Comparison of ENCODE assay signal across 9 mouse cellular contexts in genomic region chr11:60319257-60320066, GRCm38 (mm10). TPM values are rescaled to one million over a fixed set of nuclear protein-coding genes. Genes with fewer than 3 reads are reported as not detected.
DNase-seq lines count a peak whose midpoint lies in the region; ATAC-seq and TF ChIP-seq lines count a peak whose summit lies in the region.
"Had no signal": no experiment of that assay in that cellular context is flagged by ENCODE, and none has a peak within 500 bp of the region (broad histone marks: within the 10 kb centered on the region; RNA-seq: fewer than 3 reads in every experiment).

No protein-coding gene starts in this region.

- no peaks in the 10 kb centered on the region for H3K9me3 ChIP-seq in intestine, embryonic 15.5 days
- H3K9me3 ChIP-seq in midbrain, embryonic 16.5 days (replicated peaks; ENCODE audit: control insufficient read depth, low read length, poor library complexity, severe bottlenecking), result no peaks in the 10 kb centered on the region

- ATAC-seq in intestine, embryonic 15.5 days, result peak; percentile 50
- no peak; the same call in 1 of the 2 replicates for ATAC-seq in midbrain, embryonic 16.5 days
- no peak for ATAC-seq in granulocyte monocyte progenitor cell, adult 5-6 weeks (replicated peaks; ENCODE audit: poor library complexity, severe bottlenecking)

- no peaks in the 10 kb centered on the region for H3K27me3 ChIP-seq in heart, adult 2 months (ENCODE audit: control insufficient read depth, insufficient read depth, low read length)
- no peaks in the 10 kb centered on the region for H3K27me3 ChIP-seq in intestine, embryonic 15.5 days (replicated peaks)
- no peaks in the 10 kb centered on the region for H3K27me3 ChIP-seq in midbrain, embryonic 16.5 days (ENCODE audit: control insufficient read depth, insufficient read depth, low read depth, low read length)

- DNase-seq in heart, adult 2 months, result no peak
- no peak for DNase-seq in heart, adult 11 months
- DNase-seq in c-Kit-positive CD71-positive TER-119-positive erythroid progenitor cells, embryonic 14.5 days (ENCODE audit: low spot score), result peak; percentile 14
- DNase-seq in spleen, postnatal 10 days (ENCODE audit: low spot score in 2 of 2), result no peak
- DNase-seq in retina, embryonic 14.5 days (ENCODE audit: low spot score), result no peak
- DNase-seq: lung, adult 2 months had no signal

- no peak for TF ChIP-seq EP300 in heart, adult 2 months (IDR thresholded peaks at IDR 0.05; ENCODE audit: insufficient read depth, low read depth, low read length)

- H3K4me2 ChIP-seq in intestine, embryonic 15.5 days (replicated peaks), result no peak overlapping the region
- H3K4me2 ChIP-seq in midbrain, embryonic 16.5 days (ENCODE audit: low read length), result no peak overlapping the region

- WGBS in heart, adult 2 months, result 86% methylated on average over 10 of the region's 10 CpGs
- 55% methylated on average over 10 of the region's 10 CpGs for WGBS in intestine, embryonic 15.5 days
- WGBS in midbrain, embryonic 16.5 days, result 72% methylated on average over 10 of the region's 10 CpGs

- H3K79me2 ChIP-seq in heart, adult 2 months (replicated peaks; ENCODE audit: control insufficient read depth, insufficient read depth, low read length), result peaks cover 2% of the 10 kb centered on the region; the same call in 1 of the 2 replicates

- no peak overlapping the region for H3K4me3 ChIP-seq in heart, adult 2 months
- H3K4me3 ChIP-seq in intestine, embryonic 15.5 days (replicated peaks), result no peak overlapping the region
- H3K4me3 ChIP-seq in midbrain, embryonic 16.5 days (ENCODE audit: low read depth, low read length), result no peak overlapping the region

- no peak for TF ChIP-seq POLR2A in heart, adult 2 months (IDR thresholded peaks at IDR 0.05; ENCODE audit: insufficient read depth, low read depth, low read length)

- H3K4me1 ChIP-seq in heart, adult 2 months (ENCODE audit: control insufficient read depth, insufficient read depth, low read length), result peaks cover 3% of the 10 kb centered on the region
- peaks cover 39% of the 10 kb centered on the region for H3K4me1 ChIP-seq in intestine, embryonic 15.5 days (replicated peaks)
- H3K4me1 ChIP-seq in midbrain, embryonic 16.5 days (ENCODE audit: control insufficient read depth, insufficient read depth, low read length), result peaks cover 27% of the 10 kb centered on the region

- 0 out of 2 replicates have a peak, but pooled peaks cover 4% of the 10 kb centered on the region for H3K36me3 ChIP-seq in heart, adult 2 months (ENCODE audit: control insufficient read depth, insufficient read depth, low read length)
- no peaks in the 10 kb centered on the region for H3K36me3 ChIP-seq in intestine, embryonic 15.5 days
- no peaks in the 10 kb centered on the region for H3K36me3 ChIP-seq in midbrain, embryonic 16.5 days (ENCODE audit: control insufficient read depth, insufficient read depth, low read length)

- no peak overlapping the region for H3K9ac ChIP-seq in heart, adult 2 months (ENCODE audit: low read depth, low read length)
- H3K9ac ChIP-seq in intestine, embryonic 15.5 days, result no peak overlapping the region
- H3K9ac ChIP-seq in midbrain, embryonic 16.5 days (ENCODE audit: low read depth, low read length), result no peak overlapping the region

- peak; percentile 31; the same call in 1 of the 2 replicates for TF ChIP-seq CTCF in heart, adult 2 months (IDR thresholded peaks at IDR 0.05)

- intact Hi-C loops in heart, adult 2 months (cut with DNase I), result no loop called here

- no peak overlapping the region; the same call in 1 of the 2 replicates for H3K27ac ChIP-seq in heart, adult 2 months
- 0 out of 2 replicates have a peak overlapping the region, but pooled peaks have one; percentile 71 for H3K27ac ChIP-seq in intestine, embryonic 15.5 days
- peak overlapping the region; percentile 38 for H3K27ac ChIP-seq in midbrain, embryonic 16.5 days (ENCODE audit: low read length)

RNA-seq across cellular contexts. Expression of gene Tom1l2, which starts 33.2 kb away (rescaled TPM):
- total RNA-seq in heart, adult 2 months (2021), result 100 to 1,000 TPM; 102 to 113 TPM
- 123 and 149 TPM in 2 replicates for polyA plus RNA-seq in heart, adult 2 months (2012; rRNA removed)
- polyA plus RNA-seq in intestine, embryonic 15.5 days (2015; fragmentation: Nextera tagmentation; extraction: Ambion mirVana), result 22.3 and 27.1 TPM in 2 replicates
- 66.4 and 74.6 TPM in 2 replicates for polyA plus RNA-seq in midbrain, embryonic 16.5 days (2015; fragmentation: Nextera tagmentation; extraction: Ambion mirVana)
- total RNA-seq in granulocyte monocyte progenitor cell, adult 5-6 weeks (2014; fragmentation: Nextera tagmentation), result 14.1 and 16.8 TPM in 2 replicates
- 3.3 and 5.0 TPM in 2 replicates for total RNA-seq in granulocyte monocyte progenitor cell, adult 5-6 weeks (2017)

RNA-seq across cellular contexts. Expression of gene Drc3, which starts 33.7 kb away (rescaled TPM):
- total RNA-seq in heart, adult 2 months (2021), result 1 to 10 TPM; 1.6 to 2.4 TPM
- polyA plus RNA-seq in heart, adult 2 months (2012; rRNA removed), result 4.1 and 4.2 TPM in 2 replicates
- polyA plus RNA-seq in intestine, embryonic 15.5 days (2015; fragmentation: Nextera tagmentation; extraction: Ambion mirVana), result 1.9 and 2.1 TPM in 2 replicates
- 6.6 and 7.1 TPM in 2 replicates for polyA plus RNA-seq in midbrain, embryonic 16.5 days (2015; fragmentation: Nextera tagmentation; extraction: Ambion mirVana)
- 1.8 TPM in 1 of 2 replicates, not detected in the other for total RNA-seq in granulocyte monocyte progenitor cell, adult 5-6 weeks (2014; fragmentation: Nextera tagmentation)
- total RNA-seq in granulocyte monocyte progenitor cell, adult 5-6 weeks (2017), result 0.52 and 1.2 TPM in 2 replicates
